Mouse (Mus musculus): Measurements from ENCODE around the gene Yipf1. TPM values are rescaled to one million over a fixed set of nuclear protein-coding genes. Genes with fewer than 3 reads are reported as not detected.

The Yipf1 gene
- total and polyA plus RNA-seq, 2 experiments from 2014 or later, result 58.5 to 60.8 TPM

DNA sequence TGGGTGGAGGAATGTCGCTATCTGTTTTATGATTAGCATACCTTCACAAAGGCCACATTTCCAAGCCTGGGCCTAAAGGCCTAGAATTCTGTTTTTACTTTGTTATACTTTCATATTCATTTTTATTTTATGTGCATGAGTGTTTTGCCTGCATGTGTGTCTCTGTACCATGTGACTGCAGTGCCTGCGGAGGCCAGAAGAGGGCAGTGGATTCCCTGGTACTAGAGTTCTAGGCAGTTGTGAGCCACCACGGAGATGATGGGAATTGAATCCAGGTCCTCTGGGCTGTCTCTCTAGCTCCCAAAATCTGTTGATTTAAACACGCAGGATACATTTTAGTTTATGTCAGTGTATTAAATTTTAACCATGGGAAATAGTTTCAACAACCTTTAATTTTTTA is 19.4 kb downstream of the Yipf1 start:
- no peaks in the 10 kb centered on the region for H3K27me3 ChIP-seq (ENCODE audit: insufficient read depth, low read length)
- no peak overlapping the region for H3K4me3 ChIP-seq (ENCODE audit: low read depth, low read length)
- TF ChIP-seq CTCF (IDR thresholded peaks at IDR 0.05), result peak; percentile 25; the same call in 1 of the 2 replicates
- H3K4me2 ChIP-seq (ENCODE audit: low read depth, low read length, poor library complexity, severe bottlenecking), result no peak overlapping the region
- DNase-seq (ENCODE audit: low spot score) (no peak), ATAC-seq (ENCODE audit: low FRiP score) (no peak)
- WGBS, result 92% methylated on average over 4 of the region's 4 CpGs
- peaks cover under 1% of the 10 kb centered on the region; the same call in 1 of the 2 replicates for H3K36me3 ChIP-seq (ENCODE audit: insufficient read depth, low read length)
- H3K9me3 ChIP-seq (ENCODE audit: low read length), result no peaks in the 10 kb centered on the region
- no peak overlapping the region for H3K9ac ChIP-seq (replicated peaks; ENCODE audit: low read length, poor library complexity, severe bottlenecking)
- H3K4me1 ChIP-seq (ENCODE audit: insufficient read depth, low read length), result no peaks in the 10 kb centered on the region
- H3K27ac ChIP-seq (ENCODE audit: low read depth, low read length), result no peak overlapping the region

DNA sequence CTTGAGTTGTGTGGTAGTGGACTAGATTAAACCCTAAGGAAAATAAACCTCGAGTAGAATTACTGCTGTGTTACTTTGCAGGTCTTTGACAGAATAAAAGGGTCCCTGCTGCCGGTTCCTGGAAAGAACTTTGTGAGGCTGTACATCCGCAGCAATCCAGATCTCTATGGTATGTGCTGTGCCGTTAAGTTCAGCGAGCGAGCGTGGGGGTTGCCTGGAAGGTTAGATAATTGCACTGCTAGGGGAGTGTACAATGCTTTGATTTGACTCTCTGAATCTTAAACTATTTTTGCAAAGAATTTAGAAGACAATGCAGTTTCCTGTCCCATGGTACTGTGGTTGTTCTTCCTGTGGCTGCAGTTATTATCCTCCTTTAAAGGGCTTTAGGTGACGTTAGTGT is 22.2 kb downstream of the Yipf1 start:
- no peaks in the 10 kb centered on the region for H3K36me3 ChIP-seq (ENCODE audit: insufficient read depth, low read length)
- H3K4me3 ChIP-seq (ENCODE audit: low read depth, low read length), result no peak overlapping the region
- no peak overlapping the region for H3K4me2 ChIP-seq (ENCODE audit: low read depth, low read length, poor library complexity, severe bottlenecking)
- H3K27me3 ChIP-seq (ENCODE audit: insufficient read depth, low read length), result no peaks in the 10 kb centered on the region
- no peak for ATAC-seq (ENCODE audit: low FRiP score)
- no peak overlapping the region for H3K27ac ChIP-seq (ENCODE audit: low read depth, low read length)
- H3K4me1 ChIP-seq (ENCODE audit: insufficient read depth, low read length), result no peaks in the 10 kb centered on the region
- DNase-seq (ENCODE audit: low spot score), result no peak
- no peaks in the 10 kb centered on the region for H3K9me3 ChIP-seq (ENCODE audit: low read length)
- H3K9ac ChIP-seq (replicated peaks; ENCODE audit: low read length, poor library complexity, severe bottlenecking), result no peak overlapping the region
- 78% methylated on average over 8 of the region's 8 CpGs for WGBS
- TF ChIP-seq CTCF (IDR thresholded peaks at IDR 0.05), result no peak

DNA sequence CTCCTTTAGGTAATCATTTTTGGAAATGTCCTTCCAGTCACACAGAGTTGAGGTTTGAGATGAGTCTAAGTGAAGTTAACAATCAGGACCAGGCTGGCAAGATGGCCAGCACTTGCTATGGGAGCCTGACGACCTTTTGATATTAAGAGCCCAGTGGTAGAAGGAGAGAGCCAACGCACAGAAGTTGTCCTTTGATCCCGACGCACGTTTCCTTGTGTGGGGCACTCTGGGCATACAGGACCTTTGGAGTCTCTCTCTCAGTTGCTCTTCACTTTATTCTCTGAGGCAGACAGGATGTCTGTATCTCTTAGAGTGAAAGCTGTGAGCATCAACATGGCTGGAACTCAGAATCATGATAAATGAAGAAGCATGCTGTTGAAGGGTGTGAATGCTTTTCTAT is 23.3 kb downstream of the Yipf1 start:
- DNase-seq (ENCODE audit: low spot score) (no peak), ATAC-seq (ENCODE audit: low FRiP score) (no peak)
- WGBS, result 86% methylated on average over 5 of the region's 5 CpGs

DNA sequence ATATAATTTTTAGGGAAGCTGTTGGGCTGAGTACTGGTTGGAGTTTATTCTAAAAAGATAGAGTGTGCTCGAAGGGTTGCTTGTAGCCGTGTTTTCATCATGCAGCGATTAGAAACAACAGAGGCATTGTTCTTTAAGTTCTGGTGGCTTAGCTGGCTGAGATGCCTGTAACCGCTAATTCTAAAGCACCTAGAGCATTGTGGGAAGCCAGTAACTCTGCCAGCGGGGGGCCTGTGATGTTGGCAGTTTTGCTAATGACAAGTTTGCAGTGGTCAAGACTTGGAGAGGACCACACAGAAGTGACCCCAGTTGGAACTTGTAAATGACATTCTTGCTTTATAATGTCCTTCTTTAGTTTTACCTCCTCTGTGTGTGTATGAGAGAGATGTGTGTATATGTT is 27.2 kb downstream of the Yipf1 start:
- WGBS, result 39% methylated on average over 5 of the region's 5 CpGs
- H3K9me3 ChIP-seq (ENCODE audit: low read length), result no peaks in the 10 kb centered on the region
- H3K9ac ChIP-seq (replicated peaks; ENCODE audit: low read length, poor library complexity, severe bottlenecking), result no peak overlapping the region; the same call in 1 of the 2 replicates
- no peak overlapping the region for H3K4me3 ChIP-seq (ENCODE audit: low read depth, low read length)
- no peaks in the 10 kb centered on the region for H3K27me3 ChIP-seq (ENCODE audit: insufficient read depth, low read length)
- no peaks in the 10 kb centered on the region for H3K4me1 ChIP-seq (ENCODE audit: insufficient read depth, low read length)
- H3K36me3 ChIP-seq (ENCODE audit: insufficient read depth, low read length), result no peaks in the 10 kb centered on the region
- ATAC-seq (ENCODE audit: low FRiP score), result no peak
- H3K27ac ChIP-seq (ENCODE audit: low read depth, low read length), result no peak overlapping the region
- H3K4me2 ChIP-seq (ENCODE audit: low read depth, low read length, poor library complexity, severe bottlenecking), result no peak overlapping the region
- TF ChIP-seq CTCF (IDR thresholded peaks at IDR 0.05), result no peak
- peak; percentile 31 for DNase-seq (ENCODE audit: low spot score)

More for the DNA sequence above, 23.3 kb downstream of the Yipf1 start:
- H3K4me3 ChIP-seq (ENCODE audit: low read depth, low read length), result no peak overlapping the region
- no peaks in the 10 kb centered on the region for H3K4me1 ChIP-seq (ENCODE audit: insufficient read depth, low read length)
- H3K4me2 ChIP-seq (ENCODE audit: low read depth, low read length, poor library complexity, severe bottlenecking), result no peak overlapping the region
- no peak overlapping the region for H3K9ac ChIP-seq (replicated peaks; ENCODE audit: low read length, poor library complexity, severe bottlenecking)
- H3K27ac ChIP-seq (ENCODE audit: low read depth, low read length), result no peak overlapping the region
- no peaks in the 10 kb centered on the region for H3K9me3 ChIP-seq (ENCODE audit: low read length)
- no peak for TF ChIP-seq CTCF (IDR thresholded peaks at IDR 0.05)
- H3K36me3 ChIP-seq (ENCODE audit: insufficient read depth, low read length), result no peaks in the 10 kb centered on the region
- no peaks in the 10 kb centered on the region for H3K27me3 ChIP-seq (ENCODE audit: insufficient read depth, low read length)

DNA sequence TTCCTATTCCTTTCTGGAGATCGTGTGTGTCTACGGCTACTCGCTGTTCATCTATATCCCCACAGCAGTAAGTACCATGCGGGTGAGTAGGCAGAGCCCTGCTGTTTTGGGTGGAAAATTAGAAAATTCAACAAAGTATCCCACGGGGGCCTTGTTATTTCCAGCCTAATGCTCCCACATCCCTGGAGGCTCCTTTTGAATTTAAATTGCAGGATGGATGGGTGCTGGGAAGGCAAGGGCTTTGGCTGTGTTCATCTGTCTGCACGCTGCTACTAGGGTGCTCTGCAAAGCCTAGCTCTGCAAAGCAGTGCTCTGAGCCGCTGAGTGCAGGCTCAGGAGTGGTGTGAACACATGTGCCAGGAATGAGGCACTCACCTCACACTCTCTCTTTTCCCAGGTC is 30.4 kb downstream of the Yipf1 start:
- no peak overlapping the region for H3K9ac ChIP-seq (replicated peaks; ENCODE audit: low read length, poor library complexity, severe bottlenecking)
- H3K4me2 ChIP-seq (ENCODE audit: low read depth, low read length, poor library complexity, severe bottlenecking), result no peak overlapping the region
- DNase-seq (ENCODE audit: low spot score), result peak; percentile 18
- H3K4me1 ChIP-seq (ENCODE audit: insufficient read depth, low read length), result no peaks in the 10 kb centered on the region
- H3K4me3 ChIP-seq (ENCODE audit: low read depth, low read length), result no peak overlapping the region
- H3K27me3 ChIP-seq (ENCODE audit: insufficient read depth, low read length), result no peaks in the 10 kb centered on the region
- no peak for TF ChIP-seq CTCF (IDR thresholded peaks at IDR 0.05)
- 76% methylated on average over 7 of the region's 7 CpGs for WGBS
- ATAC-seq (ENCODE audit: low FRiP score), result no peak
- H3K27ac ChIP-seq (ENCODE audit: low read depth, low read length), result no peak overlapping the region
- no peaks in the 10 kb centered on the region for H3K36me3 ChIP-seq (ENCODE audit: insufficient read depth, low read length)
- H3K9me3 ChIP-seq (ENCODE audit: low read length), result no peaks in the 10 kb centered on the region

DNA sequence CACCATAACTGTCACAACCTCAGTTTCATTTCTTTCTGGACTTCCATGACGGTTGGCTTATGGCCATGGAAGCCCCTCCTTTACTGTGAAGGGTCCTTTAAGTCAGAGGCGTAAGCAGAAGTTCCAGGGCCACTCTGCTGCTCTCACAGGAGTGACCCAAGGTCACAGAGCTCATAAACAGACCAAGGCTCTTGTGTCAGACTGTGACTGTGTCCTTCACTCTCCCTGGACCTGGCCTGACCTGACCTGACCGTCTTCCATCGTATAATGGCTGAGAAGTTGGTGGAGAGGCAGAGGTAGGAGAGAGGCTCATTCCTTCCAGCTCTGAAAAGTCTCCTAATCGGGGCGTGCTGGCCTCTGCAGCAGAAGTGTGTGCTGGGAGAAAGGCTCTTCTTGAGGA is 33.1 kb downstream of the Yipf1 start:
- no peak for TF ChIP-seq CTCF (IDR thresholded peaks at IDR 0.05)
- Histone ChIP-seq H3K4me1 (ENCODE audit: insufficient read depth, low read length) (no peaks in the 10 kb centered on the region), H3K9me3 (ENCODE audit: low read length) (no peaks in the 10 kb centered on the region), H3K4me2 (ENCODE audit: low read depth, low read length, poor library complexity, severe bottlenecking) (no peak overlapping the region), H3K4me3 (ENCODE audit: low read depth, low read length) (no peak overlapping the region), H3K36me3 (ENCODE audit: insufficient read depth, low read length) (peaks cover 7% of the 10 kb centered on the region; the same call in 1 of the 2 replicates), H3K9ac (replicated peaks; ENCODE audit: low read length, poor library complexity, severe bottlenecking) (no peak overlapping the region), H3K27me3 (ENCODE audit: insufficient read depth, low read length) (no peaks in the 10 kb centered on the region), H3K27ac (ENCODE audit: low read depth, low read length) (no peak overlapping the region)
- WGBS, result 88% methylated on average over 6 of the region's 6 CpGs
- DNase-seq (ENCODE audit: low spot score), result no peak
- ATAC-seq (ENCODE audit: low FRiP score), result no peak

Measured in midbrain, postnatal 0 days (tissue).